Mouse (Mus musculus) kidney, adult 9 months (tissue): ENCODE results near the gene B3galt4.
"Not testable (repeated sequence)": the region's sequence is repeated elsewhere in the genome, so short reads cannot be mapped to it uniquely, and the experiment has no call there.

Experiments used
- DNase-seq: peaks from one replicate; pipeline ENCODE4 v3.0.0; 2022

The B3galt4 gene

DNA sequence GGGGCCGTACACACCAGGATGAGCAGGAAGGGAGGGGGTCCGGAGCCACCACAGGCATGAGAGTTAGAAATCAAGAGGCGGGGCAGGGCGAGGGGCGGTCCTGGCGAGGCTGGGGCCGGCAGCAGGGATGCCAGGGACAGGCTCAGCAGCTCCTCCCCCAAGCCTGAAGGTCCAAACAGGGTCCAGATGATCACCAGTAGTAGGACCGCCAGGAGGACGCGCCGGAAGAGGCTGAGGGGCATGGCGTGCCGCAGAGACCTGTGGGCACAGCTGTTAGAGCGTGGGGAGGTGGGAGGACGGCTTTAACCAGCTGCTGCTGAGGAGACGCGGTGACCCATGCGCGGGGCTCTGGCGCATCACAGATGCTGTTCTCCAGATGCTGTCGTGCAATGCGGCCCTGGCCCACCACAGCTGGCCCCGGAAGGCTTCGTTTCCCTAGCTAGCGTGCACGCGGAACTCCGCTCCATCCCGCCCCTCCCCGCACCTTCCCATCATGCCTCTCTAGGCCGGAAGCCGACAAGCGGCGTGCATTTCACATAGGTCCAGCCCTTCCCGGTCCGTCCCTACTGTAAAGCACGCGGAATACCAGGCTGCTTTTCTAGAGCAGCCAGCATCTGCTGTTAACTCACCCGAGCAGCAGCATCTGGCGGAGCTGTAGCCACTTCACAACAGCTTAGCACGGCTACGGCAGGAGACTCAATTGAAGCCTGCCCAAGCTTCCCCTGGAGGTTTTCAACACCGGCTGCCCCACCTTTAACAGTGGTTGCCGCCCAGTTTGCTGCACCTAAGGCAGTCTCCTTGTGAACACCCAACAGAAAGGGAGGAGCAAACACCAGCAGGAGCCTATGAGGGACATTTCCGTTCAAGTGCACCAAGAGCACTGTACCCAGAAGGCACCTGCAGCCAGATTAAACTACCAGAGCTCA lies at the start of gene B3galt4:
Gene B3galt4, minus strand, starts transcription at position 468 of the 926 bp plus-strand sequence.
- DNase-seq = peak; percentile 68

DNA sequence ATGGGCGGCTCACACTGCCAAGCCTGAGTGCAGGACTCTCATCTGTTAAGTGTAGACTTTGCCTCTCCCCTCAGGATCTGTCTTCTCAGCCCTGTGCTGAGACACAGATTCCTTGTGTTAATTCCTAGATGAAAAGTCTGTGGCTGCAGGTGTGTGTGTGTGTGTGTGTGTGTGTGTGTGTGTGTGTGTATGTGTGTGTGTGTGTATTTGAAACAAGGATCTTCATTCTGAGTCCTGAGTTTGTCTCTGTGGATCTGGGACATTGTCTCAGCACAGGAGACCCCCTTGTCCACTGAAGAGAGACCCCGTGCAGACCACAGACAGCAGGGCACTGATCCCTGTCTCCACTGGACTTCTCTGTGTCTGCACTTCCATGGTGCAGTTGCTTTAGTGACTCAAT lies 49.5 kb upstream of the B3galt4 start:
- DNase-seq = not testable (repeated sequence)

DNA sequence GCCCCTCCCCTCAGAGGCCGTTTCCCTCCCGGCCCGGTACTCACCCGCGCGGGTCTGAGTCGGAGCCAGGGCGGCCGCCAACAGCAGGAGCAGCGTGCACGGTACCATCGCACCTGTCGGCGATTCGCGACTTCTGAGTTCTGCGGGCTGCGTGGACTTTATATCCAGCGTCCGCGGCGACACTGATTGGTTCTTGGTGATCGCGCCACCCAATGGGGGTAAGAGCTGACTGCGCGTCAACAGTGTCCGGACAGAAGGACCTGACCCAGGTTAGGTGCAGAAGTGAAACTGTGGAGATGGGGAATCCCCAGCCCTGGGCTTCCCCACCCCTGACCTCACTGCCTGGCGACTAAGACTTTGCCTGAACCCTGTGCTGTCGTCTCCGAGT lies 48.9 kb upstream of the B3galt4 start, which contains the start of gene H2-K1:
Gene H2-K1, minus strand, starts transcription at position 198 of the 388 bp plus-strand sequence.
- DNase-seq = peak; percentile 97

DNA sequence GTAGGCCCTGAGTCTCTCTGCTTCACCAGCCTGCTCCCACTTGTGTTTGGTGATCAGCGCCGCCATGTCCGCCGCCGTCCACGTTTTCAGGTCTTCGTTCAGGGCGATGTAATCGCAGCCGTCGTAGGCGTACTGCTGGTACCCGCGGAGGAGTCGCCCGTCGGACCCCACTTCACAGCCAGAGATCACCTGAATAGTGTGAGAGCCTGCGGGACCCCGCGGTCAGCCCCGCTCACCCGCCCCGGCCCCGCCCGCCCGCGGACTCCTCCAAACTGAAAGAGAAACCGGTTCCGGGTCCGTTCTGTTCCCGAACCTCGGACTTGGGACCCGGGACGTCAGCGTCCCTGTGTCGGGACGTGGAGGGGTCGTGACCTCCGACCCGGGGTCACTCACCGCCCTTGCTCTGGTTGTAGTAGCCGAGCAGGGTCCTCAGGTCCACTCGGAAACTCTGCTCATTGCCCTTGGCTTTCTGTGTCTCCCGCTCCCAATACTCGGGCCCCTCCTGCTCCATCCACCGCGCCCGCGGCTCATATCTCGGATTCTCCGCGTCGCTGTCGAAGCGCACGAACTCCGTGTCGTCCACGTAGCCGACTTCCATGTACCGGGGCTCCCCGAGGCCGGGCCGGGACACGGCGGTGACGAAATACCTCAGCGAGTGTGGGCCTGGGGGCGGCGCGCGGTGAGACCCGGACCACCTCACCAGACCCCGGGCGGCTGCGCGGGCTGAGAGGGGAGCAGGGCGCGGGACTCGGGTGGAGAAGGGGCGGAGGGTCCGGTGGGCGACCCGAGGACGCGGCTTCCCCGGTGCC lies 48.3 kb upstream of the B3galt4 start:
- peak; percentile 51 for DNase-seq

DNA sequence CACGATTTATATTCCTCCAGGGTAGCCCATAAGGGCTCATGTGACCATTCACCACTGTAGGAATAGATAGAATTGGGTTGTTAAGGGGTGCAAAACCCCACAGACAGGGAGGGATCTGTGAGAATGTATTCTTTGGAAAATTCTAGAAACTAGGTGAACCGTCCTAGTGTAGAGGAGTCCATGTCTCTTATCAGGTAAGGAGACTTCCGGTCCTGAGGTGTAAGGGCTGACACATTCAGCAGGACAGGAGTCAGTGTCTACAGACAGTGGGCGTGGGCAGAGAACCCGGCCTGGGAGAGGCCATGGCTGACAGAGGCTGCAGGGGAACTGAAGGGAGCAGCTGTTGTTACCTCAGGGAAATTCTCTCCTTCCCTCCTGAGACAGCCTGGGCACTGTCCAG lies 47.4 kb upstream of the B3galt4 start:
- DNase-seq = not testable (repeated sequence)

DNA sequence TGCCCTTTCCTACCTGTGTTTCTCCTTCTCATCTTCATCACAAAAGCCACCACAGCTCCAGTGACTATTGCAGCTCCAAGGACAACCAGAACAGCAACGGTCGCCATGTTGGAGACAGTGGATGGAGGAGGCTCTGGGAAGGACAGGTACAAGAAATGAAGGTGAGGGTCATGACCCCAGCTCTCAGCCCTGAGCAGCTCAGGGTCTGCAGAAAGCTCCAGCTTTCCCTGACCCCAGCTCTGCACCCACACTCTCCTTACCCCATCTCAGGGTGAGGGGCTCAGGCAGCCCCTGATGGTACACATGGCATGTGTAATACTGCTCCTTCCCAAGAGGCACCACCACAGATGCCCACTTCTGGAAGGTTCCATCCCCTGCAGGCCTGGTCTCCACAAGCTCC lies 45.7 kb upstream of the B3galt4 start:
- not testable (repeated sequence) for DNase-seq

DNA sequence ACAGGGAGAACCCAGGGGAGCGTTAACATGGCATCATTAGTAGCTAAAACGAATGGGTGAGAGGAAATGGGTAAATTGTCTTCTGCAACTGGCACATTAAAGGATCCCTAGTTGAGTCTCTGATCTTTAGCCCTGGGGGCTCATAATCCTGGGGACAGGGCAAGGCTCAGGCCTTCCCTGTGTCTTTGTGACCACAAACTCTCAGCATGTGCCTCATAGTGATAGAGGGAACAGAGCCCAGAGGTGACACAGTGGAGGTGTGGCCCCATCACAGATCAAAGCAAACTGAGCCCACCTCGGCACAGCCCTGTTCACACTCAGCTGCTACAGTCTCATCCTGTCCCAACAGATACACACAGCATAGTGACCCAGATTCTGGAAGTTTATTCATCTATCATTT lies 44.4 kb upstream of the B3galt4 start:
- no peak for DNase-seq

DNA sequence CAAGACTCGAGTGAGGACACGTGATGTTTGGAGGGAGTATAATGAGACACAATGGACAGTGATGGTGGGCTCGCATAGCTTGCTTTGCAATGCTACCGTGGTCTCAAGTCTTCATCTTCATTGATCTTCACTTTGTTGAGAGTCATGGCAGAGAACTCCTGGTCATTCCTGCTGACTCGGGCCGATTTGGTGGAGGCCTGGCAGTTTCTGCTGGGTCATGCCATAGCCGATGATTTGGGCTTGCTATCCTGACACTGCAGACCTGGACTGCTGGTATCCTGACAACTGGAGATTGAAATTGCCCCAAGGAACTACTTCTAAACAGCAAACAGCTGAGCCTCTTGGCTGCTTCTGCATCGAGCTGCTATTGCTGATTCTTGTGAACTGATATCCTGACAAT lies 43.7 kb upstream of the B3galt4 start:
- DNase-seq = no peak

DNA sequence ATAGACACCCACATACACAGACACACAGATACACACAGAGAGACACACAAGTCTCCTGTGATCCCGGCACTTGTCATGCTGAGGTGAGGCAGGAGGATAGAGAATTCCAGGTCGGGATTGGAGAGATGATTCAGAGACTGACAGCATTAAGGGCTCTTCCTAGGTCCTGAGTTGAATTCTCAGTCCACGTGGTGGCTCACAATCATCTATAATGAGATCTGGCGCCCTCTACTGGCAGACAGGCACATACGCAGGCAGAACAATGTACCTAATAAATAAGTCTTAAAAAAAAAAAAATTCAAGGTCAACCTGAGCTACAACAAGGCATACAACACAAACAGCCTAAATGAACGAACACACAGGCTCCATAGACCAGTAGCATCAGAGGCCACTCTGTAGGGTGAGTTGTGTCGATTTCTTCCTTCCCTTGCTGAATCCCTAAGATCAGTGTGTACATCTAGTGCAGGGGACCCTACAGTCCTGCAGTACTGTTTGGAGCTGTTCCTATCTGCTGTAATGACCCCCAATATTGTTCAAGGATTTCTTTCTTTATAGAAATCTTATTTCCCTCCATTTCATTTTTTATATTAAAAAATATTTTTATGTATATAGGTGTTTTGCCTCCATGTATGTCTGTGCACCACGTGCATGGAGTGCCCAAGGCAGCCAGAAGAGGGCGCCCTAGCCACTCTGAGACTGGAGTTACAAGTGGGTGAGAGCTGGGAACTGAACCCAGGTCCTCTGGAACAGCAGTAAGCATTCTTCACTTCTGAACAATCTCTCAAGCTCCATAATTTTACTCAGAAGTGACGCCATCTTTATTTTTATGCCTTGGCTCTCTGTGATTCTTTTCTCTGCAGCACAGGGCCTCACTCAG lies 40.7 kb upstream of the B3galt4 start:
- peak; percentile 69 for DNase-seq

DNA sequence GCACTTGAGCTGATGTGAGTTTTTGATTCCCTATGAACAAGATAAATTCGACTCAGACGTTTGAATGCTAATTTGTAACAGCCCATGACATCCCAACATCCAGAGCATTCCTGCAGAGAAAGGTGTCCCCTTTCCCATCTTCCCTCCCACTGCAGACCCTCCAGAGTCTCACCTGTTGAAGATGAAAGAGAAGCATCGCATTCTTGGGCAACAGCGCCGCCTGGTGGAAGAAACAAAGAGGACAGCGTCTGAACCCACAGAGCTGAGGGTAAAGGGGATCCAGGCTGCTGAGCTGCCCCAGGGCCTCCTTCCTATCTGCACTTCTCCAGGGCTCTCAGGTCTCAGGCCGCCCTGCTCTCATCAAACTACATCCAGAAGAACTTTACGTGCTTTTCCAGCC lies 30.8 kb upstream of the B3galt4 start:
- DNase-seq = peak; percentile 72

DNA sequence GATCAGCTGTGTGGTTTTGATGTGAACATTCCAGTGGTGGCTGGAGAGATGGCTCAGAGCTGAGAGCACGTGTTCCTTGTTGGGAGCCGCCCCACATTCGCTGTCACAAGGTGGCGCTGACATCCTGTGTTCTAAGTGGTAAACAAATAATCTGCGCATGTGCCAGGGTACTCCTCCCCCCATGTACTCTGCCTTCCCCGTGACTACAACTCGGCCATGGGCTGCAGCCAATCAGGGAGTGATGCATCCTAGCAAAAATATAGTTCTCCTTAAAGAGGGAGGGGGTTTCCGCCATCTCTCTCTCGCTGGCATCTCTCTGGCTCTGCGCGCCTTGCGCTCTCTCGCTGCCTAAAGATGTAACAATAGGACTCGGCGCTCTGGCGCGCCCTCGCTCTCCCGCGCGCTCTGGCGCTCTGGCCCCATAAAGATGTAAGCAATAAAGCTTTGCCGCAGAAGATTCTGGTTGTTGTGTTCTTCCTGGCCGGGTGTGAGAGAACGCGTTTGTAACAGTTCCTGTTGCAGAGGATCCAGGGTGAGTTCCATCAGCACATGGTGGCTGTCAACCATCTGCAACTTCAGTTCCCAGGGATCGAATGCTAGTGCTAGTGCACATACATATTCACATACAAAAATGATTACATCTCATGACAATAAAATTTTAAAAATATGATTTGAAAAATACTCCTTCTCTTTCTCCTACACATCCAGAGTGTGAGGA lies 30.1 kb upstream of the B3galt4 start:
- peak; percentile 97 for DNase-seq

DNA sequence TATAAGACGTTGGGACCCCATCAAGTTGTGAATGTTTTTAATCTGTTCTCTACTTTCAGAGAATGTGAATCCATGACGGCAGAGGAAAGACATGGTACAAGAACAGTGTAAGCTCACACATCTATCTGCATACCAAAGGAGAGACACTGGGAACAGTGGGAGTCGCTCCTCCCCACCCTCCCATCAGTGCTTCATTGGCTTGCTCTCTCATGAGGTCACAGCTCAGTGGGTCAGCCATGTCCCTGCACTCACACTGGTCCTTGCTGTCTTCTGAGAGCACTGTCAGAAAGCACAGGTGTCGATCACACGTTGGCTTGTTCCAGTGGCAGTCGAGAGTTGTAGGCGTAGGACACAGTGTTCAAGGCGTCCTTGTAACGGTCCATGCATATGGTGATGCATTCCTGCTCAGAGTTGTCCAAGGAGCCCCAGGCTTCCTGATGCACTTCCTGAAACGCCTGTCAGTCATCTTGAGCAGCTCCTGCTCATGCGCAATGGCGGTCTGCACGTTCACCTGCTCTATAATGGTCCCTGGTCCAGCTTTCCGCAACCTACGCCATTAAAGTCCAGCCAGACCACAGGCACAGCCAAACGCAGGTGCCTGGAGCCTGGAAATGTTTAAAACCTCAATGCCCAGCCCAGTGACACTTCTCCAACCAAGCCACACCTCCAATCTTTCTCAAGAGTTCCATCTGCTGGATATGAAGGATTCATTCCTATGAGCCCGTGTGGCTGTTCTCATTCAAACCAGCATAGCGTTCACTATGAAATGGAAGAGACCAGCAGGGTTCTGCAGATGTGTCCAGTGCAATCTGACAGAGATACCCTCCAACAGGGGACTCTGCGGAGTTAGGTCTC lies 29.1 kb upstream of the B3galt4 start:
- no peak for DNase-seq

DNA sequence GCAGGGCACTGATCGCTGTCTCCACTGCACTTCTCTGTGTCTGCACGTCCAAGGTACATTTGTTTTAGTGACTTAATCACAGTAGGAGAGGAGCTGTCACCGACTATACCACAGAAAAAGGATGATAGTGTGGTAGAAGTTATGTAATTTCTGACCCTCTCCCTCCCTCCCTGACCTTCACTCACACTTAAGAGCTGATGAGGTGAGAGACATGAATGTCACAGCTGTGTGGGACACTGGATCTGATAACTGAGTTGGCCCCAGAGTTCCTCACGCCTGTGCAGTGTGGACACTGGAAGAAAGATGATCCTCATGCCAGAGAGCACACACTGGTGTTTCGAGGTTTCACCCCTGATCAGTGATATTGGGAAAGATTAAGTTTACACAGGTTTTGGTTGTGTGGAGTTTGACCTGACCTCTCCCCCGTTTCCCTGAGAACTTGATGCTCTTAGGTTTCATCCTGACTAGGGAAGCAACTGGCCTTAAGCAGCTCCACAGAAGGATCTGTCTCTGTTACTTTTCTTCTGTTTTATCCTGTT lies 28.3 kb upstream of the B3galt4 start:
- DNase-seq = no peak

DNA sequence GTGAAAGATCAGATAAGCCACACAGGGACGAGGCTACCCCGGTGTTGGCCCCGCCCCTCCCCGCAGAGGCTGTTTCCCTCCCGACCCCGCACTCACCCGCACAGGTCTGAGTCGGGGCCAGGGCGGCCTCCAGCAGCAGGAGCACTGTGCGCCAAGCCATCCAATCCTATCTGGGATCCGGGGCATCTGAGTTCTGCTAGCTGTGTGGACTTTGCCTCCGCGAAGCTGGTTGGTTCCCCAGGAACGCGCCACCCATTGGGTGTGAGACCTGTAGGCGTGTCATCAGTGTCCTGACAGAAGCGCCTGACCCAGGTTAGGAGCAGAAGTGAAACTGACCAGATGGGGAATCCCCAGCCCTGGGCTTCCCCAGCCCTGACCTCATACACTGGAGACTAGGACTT lies 27.3 kb upstream of the B3galt4 start:
- peak; percentile 98 for DNase-seq

DNA sequence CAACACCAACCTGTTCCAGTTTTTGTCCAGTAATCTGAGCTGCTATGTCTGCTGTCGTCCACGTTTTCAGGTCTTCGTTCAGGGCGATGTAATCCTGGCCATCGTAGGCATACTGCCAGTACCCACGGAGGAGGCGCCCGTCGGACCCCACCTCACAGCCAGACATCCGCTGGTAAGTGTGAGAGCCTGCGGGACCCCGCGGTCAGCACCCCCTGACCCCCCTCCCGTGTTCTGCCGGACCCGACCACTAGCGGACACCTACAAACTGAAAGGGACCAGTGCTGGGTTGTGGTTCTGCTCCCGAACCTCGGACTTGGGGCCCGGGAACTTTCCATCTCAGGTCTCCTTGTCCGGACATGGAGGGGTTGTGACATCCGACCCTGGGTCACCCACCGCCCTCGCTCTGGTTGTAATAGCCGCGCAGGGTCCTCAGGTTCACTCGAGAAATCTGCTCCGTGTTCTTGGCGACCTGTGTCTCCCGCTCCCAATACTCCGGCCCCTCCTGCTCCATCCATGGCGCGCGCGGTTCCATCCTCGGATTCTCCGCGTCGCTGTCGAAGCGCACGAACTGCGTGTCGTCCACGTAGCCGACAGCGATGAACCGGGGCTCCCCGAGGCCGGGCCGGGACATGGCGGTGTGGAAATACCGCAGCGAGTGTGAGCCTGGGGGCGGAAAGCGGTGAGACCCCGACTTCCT lies 26.7 kb upstream of the B3galt4 start:
- no peak for DNase-seq

DNA sequence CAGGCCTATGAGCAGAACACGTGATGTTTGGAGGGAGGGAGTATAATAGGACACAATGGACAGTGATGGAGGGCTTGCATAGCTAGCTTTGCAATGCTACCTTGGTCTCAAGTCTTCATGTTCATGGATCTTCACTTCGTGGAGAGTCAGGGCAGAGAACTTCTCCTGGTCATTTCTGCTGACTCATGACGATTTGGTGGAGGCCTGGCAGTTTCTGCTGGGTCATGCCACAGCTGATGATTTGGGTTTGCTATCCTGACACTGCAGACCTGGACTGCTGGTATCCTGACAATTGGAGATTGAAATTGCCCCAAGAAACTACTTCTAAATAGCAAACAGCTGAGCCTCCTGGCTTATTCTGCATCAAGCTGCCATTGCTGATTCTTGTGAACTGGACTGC lies 22.3 kb upstream of the B3galt4 start:
- DNase-seq = no peak

DNA sequence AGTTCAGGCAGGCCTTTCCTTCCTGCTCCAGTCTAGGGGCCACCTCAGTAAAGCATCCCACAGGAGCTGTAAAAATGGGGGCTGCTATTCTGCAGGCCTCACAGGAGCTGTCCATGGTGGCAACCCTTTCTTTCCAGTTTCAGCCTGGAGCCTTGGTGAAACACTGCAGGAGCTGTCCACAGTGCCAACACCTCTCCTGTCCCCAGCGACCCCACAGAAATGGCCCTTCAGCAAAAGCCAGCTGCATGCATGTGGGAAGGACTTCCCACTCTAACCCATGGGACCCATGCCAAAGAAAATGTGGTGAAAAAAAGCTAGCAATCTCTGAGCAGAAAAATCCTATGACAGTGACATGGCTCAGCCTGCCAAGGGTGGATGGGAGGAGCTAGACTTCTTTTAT lies 21.4 kb upstream of the B3galt4 start:
- DNase-seq = no peak

DNA sequence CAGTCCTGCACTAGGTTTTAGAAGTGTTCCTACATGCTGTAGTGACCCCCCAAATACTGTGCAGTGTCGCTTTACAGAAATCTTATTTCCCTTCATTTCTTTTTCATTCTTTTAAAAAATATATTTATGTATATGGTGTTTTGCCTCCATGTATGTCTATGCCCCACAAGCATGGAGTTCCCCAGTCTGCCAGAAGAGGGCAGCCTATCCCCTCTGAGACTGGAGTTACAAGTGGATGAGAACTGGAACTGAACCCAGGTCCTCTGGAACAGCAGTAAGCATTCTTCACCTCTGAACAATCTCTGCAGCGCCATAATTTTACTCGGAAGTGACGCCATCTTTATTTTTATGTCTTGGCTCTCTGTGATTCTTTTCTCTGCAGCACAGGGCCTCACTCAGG lies 18.1 kb upstream of the B3galt4 start:
- no peak for DNase-seq

DNA sequence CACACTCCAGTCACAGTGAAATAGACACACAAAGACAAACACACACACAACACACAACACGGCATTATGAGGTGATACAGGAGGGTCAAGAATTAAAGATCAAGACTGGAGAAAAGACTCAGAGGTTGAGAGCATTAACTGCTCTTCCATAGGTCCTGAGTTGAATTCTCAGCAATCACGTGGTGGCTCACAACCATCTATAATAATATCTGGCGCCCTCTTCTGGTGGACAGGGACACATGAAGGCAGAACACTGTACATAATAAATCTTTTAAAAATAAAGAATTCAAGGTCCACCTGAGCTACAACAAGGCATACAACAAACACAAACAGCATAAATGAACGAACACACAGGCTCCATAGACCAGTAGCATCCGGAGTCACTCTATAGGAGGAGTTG lies 17.6 kb upstream of the B3galt4 start:
- peak; percentile 68 for DNase-seq

DNA sequence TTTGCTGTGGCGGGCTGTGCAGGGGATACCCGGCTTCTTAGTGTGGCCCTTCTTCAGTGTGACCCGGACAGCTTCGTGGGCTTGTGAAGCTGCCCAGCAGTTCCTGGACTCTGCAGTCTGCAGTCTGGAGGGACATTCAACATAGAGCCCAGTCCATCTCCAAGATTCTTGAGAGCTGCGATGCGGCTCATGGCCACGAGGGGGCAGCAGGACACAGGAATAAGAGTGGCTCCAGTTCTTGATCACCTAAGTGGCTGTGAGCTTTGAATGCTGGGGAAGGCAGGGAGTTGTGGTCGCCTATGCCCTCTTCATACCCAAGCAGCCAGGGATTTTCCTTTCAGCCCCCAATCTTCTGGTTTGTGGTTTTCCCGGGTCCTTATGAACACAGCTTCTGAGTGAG lies 17.2 kb upstream of the B3galt4 start:
- DNase-seq = peak; percentile 89
